Mouse (Mus musculus) induced T-regulatory cell, adult 2 months (primary cell): ENCODE measurements at regions not wholly inside any gene's neighbourhood (a gene's known extent, or its start where the extent isn't known, plus 50 kb on each side); places are given as distances from the start of the nearest gene placed in this dataset.
"Not testable (repeated sequence)": the region's sequence is repeated elsewhere in the genome, so short reads cannot be mapped to it uniquely, and the experiment has no call there.

Source experiments
- DNase-seq: peaks from one replicate; pipeline ENCODE4 v3.0.0-alpha.2; 2012; ENCODE audit warnings: low read depth

GRCm38 (mm10) chr7:138497771-138498170, 100.2 kb upstream of the Tcerg1l start:
- no peak for DNase-seq

GRCm38 (mm10) chr7:138497202-138497601, 99.7 kb upstream of the Tcerg1l start:
- no peak for DNase-seq

- DNase-seq, result no peak
These were observed 96.1 kb upstream of the Tcerg1l start for GRCm38 (mm10) chr7:138493661-138494060.

DNA sequence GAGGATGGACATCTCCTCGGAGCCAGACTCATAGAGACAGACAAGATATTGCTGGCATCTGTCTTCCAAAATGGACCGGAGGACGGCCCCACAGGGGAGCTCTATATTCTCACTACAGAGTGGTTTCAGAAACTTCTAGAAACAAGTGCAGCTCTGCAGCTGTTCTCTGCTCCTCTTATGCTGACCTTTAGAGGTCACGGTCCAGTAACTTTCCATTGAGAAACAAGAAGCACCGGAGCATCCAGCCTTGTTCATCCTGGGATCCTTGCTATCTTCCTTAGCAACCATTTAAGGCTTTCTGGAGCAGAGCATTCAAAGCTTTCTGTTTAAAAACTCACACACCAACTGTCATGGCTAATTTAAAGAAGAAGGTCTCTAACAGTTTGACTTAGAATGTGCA, 94.7 kb upstream of the Tcerg1l start:
- DNase-seq, result no peak

- no peak for DNase-seq
These were observed 91.9 kb upstream of the Tcerg1l start for GRCm38 (mm10) chr7:138489471-138489870.

- no peak for DNase-seq
These were observed 90.7 kb upstream of the Tcerg1l start for GRCm38 (mm10) chr7:138488201-138488720.

- DNase-seq, result no peak
These were observed 75.4 kb upstream of the Tcerg1l start for GRCm38 (mm10) chr7:138472891-138473455.

DNA sequence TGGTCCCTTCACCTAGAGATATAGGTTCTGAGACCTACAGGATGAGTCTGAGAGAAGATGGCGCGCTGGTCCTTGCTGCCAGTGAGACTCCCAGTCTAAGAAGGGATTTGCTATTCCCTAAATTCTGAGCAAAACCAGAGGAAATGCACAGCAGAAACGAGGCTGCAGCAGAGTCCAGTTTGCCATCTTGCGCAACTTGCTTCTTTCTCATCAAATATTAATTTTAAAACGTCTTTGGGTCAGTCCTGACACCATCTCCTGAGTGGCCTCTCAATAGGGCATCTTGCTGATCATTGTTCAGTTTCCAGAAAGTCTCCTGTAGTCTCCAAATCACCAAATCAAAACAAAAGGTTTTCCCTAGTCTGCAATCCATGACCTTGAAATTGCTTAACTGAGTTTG, 74.8 kb upstream of the Tcerg1l start:
- no peak for DNase-seq

DNA sequence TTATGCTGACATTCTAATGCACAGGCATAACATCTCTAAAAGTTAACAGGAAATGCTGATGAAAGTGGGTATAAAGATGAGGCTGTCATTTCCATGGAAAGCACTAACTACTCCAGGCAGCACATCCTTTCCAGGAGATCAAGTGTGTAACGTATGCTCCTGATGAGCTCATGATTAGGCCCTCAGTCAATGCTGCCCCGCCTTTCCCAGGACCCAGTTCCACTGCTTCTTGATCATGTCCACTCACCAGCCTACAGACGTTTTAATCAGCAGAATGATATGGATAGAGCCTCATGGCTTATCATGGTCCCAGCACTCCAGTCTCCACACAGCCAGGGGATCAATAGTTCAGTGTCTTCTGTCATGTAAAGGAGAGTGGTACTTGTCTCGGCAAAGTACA, 71.7 kb upstream of the Tcerg1l start:
- no peak for DNase-seq

- no peak for DNase-seq
These were observed 70.9 kb upstream of the Tcerg1l start for GRCm38 (mm10) chr7:138468436-138468835.

DNA sequence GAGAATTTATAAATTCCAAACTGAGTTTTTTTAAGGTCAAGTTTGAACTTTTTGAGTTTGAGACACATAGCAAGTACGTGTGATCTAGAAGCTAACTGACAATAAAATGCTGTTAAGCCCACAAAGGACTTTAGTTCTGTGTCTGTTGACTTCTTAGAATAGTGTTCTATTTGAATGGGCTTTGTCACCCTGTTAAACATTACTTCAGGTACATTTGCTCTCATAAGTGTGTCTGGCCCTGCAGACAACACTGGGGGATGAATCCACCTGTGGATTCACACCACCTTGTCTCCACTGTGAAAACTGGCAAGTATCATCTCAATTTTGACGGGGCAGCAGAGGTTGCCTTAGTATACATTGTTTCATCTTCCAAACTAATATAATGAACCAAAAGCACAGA, 70.5 kb upstream of the Tcerg1l start:
- DNase-seq, result no peak

- DNase-seq, result no peak
These were observed 69.9 kb upstream of the Tcerg1l start for GRCm38 (mm10) chr7:138467386-138467785.

DNA sequence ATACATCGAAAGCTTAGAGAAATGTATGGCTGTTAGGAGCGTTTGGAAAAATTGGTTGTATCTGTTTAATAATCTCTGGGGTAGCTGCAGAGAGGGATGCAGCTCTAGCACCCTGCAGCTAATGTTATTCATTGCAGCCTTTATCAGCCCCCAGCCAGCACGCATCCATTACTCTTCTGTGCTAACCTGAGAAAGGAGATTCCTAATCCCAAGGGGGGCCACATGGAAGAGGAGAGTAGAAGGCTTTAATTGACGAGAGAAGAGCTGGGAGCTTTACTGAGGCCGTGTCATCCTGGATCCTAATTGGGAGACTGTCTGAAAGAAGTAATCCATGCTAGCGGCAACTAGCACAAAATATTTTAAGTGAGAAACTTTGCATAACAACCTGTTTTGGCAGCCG, 60.4 kb upstream of the Tcerg1l start:
- DNase-seq, result no peak

- DNase-seq, result no peak
These were observed 57.8 kb upstream of the Tcerg1l start for GRCm38 (mm10) chr7:138455371-138455770.

DNA sequence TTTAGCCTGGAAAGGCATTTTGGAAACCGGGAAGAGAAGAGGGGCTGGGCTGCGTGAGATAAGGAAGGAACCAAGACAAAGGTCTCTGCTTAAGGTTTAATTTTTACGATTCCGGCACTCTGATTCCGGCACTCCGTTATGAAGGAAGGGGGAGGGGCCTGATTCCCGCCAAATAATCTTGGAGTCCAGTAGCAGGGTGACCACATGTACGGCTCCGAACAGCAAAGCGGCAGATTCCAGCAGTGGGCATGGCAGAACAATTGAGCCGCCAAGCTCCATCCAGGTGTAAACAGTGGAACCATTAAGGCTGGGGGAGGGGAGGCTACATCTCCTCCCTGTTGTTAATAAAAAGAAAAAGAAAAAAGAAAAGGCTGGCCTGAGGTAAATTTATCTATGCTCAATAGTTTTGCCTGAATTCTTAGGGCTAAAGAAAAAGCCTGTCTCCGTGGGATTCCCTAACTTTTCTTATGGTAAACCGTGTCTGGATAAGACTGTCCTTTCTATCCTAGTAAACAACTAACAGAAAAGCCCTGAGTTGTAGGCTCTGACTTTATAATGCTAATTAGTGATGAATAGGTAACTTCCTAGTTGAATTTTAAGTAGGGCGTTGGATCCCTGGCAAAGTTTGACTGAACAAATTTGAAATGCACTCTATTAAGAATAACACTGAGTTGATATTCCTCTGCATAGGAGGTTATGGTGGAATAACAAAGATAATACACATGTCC, 57.1 kb upstream of the Tcerg1l start:
- not testable (repeated sequence) for DNase-seq

DNA sequence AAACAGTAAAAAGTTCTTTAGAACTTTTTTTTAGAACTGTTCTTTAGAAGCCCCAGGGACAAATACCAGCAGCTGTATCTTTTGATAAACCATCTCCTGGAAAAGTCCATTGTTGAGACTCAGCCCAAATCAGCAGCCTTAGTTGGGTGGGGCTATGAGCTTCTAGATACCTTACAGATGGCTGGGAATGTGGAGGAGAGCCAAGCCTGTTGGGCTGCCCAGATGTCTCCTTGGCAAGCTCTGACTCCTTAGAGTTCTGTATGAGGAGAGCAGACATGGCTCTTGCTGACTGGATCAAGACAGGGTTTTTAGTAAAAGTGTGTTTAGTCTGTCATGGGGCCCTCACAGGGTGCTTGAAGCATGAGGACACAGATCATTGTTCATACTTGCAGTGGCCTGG, 53.8 kb upstream of the Tcerg1l start:
- no peak for DNase-seq

DNA sequence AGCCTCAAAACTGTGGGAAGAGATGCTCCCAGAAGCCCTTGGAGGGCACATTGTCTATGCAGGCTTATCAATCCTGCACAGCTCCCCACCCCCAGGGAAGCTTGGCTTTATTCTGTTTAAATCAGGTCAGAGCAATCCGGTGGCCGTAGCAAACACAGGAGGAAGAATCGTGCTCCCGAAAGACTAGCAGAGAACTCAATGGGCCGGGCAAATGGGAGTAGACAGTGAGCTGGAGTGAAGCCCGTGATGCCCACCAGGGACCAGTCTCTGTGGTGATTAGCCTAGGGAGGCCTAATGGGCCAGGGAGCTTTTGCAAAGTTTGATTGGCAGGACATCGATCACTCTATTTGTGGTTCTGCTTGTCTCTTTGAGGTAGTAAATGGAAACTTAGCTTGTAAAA, 51.0 kb upstream of the Tcerg1l start:
- no peak for DNase-seq
